Mouse (Mus musculus) stomach, adult 2 months (tissue): ENCODE results near the gene Gpr4. TPM values are rescaled to one million over a fixed set of nuclear protein-coding genes. Genes with fewer than 3 reads are reported as not detected.

Experiments used
- polyA plus RNA-seq: library from polyadenylated mRNA; depleted of rRNA; stranded (reverse); fragments of >200 nt; gene quantifications from 2 replicates; pipeline ENCODE4 v1.2.3, GENCODE M21; 2012; rRNA removed

Gene Gpr4
- polyA plus RNA-seq, result 5.0 and 5.8 TPM in 2 replicates

GRCm38 (mm10) chr7:19211996-19212755 lies at the start of gene Gpr4:
Gpr4 (plus strand) TSS chr7:19212538.

GRCm38 (mm10) chr7:19165656-19166423 lies 46.5 kb upstream of the Gpr4 start, which contains the start of gene Gipr:
Gipr (minus strand) TSS chr7:19166127.

GRCm38 (mm10) chr7:19175708-19176515 lies 36.4 kb upstream of the Gpr4 start, which contains the start of gene Eml2:
Eml2 (plus strand) TSS chr7:19176421.

GRCm38 (mm10) chr7:19227883-19228792 lies 15.8 kb downstream of the Gpr4 start, which contains the start of gene Opa3:
Opa3 (plus strand) TSS chr7:19228334.

GRCm38 (mm10) chr7:19271238-19272172 lies 59.2 kb downstream of the Gpr4 start, which contains the start of gene Vasp:
Vasp (minus strand) TSS chr7:19271817.

Other genes with a start within 250 kb of the Gpr4 start
- gene Nanos2, start 225.1 kb upstream of the Gpr4 start, polyA plus RNA-seq, result not detected in 2 replicates
- gene Mypop, start 221.3 kb upstream of the Gpr4 start, polyA plus RNA-seq, result 5.5 and 6.7 TPM in 2 replicates
- 18.4 and 26.7 TPM in 2 replicates for gene Irf2bp1, start 208.5 kb upstream of the Gpr4 start, polyA plus RNA-seq
- gene Foxa3, start 189.0 kb upstream of the Gpr4 start, polyA plus RNA-seq, result 50.7 and 52.1 TPM in 2 replicates
- gene Sympk, start 188.2 kb upstream of the Gpr4 start, polyA plus RNA-seq, result 47.9 and 60.8 TPM in 2 replicates
- 0.18 TPM in 1 of 2 replicates, not detected in the other for gene Rsph6a, start 157.8 kb upstream of the Gpr4 start, polyA plus RNA-seq
- gene Dmwd, start 136.3 kb upstream of the Gpr4 start, polyA plus RNA-seq, result 21.7 and 24.0 TPM in 2 replicates
- 706 and 850 TPM in 2 replicates for gene Dmpk, start 128.7 kb upstream of the Gpr4 start, polyA plus RNA-seq
- 27.1 and 28.4 TPM in 2 replicates for gene Six5, start 117.9 kb upstream of the Gpr4 start, polyA plus RNA-seq
- gene Gm4969, start 94.2 kb upstream of the Gpr4 start, polyA plus RNA-seq, result 0.05 and 0.11 TPM in 2 replicates
- 4.7 and 6.4 TPM in 2 replicates for gene Fbxo46, start 92.7 kb upstream of the Gpr4 start, polyA plus RNA-seq
- 7.6 and 10.2 TPM in 2 replicates for gene Qpctl, start 63.2 kb upstream of the Gpr4 start, polyA plus RNA-seq
- 3.1 and 3.8 TPM in 2 replicates for gene Snrpd2, start 62.8 kb upstream of the Gpr4 start, polyA plus RNA-seq
- gene Gipr, start 46.4 kb upstream of the Gpr4 start, polyA plus RNA-seq, result 0.16 and 0.48 TPM in 2 replicates
- gene Eml2, start 36.1 kb upstream of the Gpr4 start, polyA plus RNA-seq, result 25.7 and 35.9 TPM in 2 replicates
- 15.9 and 16.9 TPM in 2 replicates for gene Opa3, start 15.8 kb downstream of the Gpr4 start, polyA plus RNA-seq
- gene Vasp, start 59.3 kb downstream of the Gpr4 start, polyA plus RNA-seq, result 232 and 302 TPM in 2 replicates
- 0.23 and 1.3 TPM in 2 replicates for gene Ppm1n, start 67.5 kb downstream of the Gpr4 start, polyA plus RNA-seq
- gene Rtn2, start 70.1 kb downstream of the Gpr4 start, polyA plus RNA-seq, result 25.7 and 26.9 TPM in 2 replicates
- 1.1 and 2.1 TPM in 2 replicates for gene Fosb, start 97.5 kb downstream of the Gpr4 start, polyA plus RNA-seq
- gene Ercc1, start 132.2 kb downstream of the Gpr4 start, polyA plus RNA-seq, result 16.8 and 21.2 TPM in 2 replicates
- 3.9 and 7.8 TPM in 2 replicates for gene Cd3eap, start 146.9 kb downstream of the Gpr4 start, polyA plus RNA-seq
- gene Ppp1r13l, start 147.2 kb downstream of the Gpr4 start, polyA plus RNA-seq, result 21.4 and 23.5 TPM in 2 replicates
- gene Ercc2, start 169.5 kb downstream of the Gpr4 start, polyA plus RNA-seq, result 25.1 and 27.9 TPM in 2 replicates
- gene Klc3, start 191.6 kb downstream of the Gpr4 start, polyA plus RNA-seq, result 16.2 and 18.5 TPM in 2 replicates
- 315 and 356 TPM in 2 replicates for gene Ckm, start 192.2 kb downstream of the Gpr4 start, polyA plus RNA-seq
- gene Mark4, start 246.3 kb downstream of the Gpr4 start, polyA plus RNA-seq, result 10.8 and 27.7 TPM in 2 replicates